Mouse (Mus musculus) spleen, adult 2 months (tissue): Measurements from ENCODE around the gene Flt3l.

ENCODE experiments used
- CTCF ChIP-seq: fragments of 200-500 bp; IDR thresholded peaks from 2 replicates; pipeline ENCODE4 v1.5.1; 2011; ENCODE audit warnings: mild to moderate bottlenecking, inconsistent platforms; ENCODE audit not compliant: insufficient read depth, insufficient read length, insufficient replicate concordance; ENCODE audit errors: extremely low read depth
- POLR2A ChIP-seq: fragments of 200-500 bp; IDR thresholded peaks from 2 replicates; pipeline ENCODE4 v1.6.1; 2011; ENCODE audit warnings: low read depth, low read length, inconsistent platforms

DNA sequence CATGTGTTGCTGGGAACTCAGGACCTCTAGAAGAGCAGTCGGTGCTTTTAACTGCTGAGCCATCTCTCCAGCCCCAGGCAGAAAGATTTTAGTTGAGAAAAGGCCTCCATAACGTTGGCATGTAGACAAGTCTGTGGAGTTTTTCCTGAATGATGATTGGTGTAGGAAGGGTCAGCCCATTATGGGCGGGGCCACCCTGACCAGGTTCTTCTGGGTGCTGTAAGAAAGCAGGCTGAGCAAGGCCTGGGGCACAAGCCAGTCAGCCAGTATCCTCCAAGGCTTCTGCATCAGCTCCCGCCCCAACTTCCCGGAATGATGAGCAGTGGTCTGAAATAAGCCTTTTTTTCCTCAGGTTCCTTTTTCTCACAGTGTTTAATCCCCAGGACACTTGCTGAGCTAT lies 55.2 kb downstream of the Flt3l start:
- TF ChIP-seq CTCF (no peak), POLR2A (no peak)
